Mouse (Mus musculus): ENCODE measurements around the gene Map3k10. TPM values are rescaled to one million over a fixed set of nuclear protein-coding genes. Genes with fewer than 3 reads are reported as not detected.
A peak's percentile ranks its signal among the peaks of the same experiment; 100 is the strongest.
"Not testable (repeated sequence)": the region's sequence is repeated elsewhere in the genome, so short reads cannot be mapped to it uniquely, and the experiment has no call there.

Map3k10 gene
- total and polyA plus RNA-seq, 2 experiments from 2014 or later = 24.5 to 165 TPM

DNA sequence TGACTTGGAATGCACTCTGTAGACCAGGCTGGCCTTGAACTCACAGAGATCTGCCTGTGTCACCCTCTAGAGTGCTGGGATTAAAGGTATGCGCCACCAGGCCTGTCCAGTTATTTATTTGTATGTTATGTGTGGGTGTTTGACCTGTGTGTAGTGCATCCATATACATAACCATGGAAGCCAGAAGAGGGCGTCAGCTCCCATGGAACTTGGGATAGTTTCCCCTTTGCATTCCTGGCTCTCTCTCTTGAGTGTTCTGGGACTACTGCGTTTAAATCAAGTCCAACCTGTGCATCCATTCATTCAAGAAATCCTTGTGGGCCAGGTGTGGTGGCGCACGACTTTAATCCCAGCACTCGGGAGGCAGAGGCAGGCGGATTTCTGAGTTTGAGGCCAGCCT lies 27.9 kb downstream of the Map3k10 start:
- no peak overlapping the region for H3K4me2 ChIP-seq (ENCODE audit: low read depth, low read length, poor library complexity, severe bottlenecking)
- no peak overlapping the region for H3K4me3 ChIP-seq (ENCODE audit: low read depth, low read length)
- no peaks in the 10 kb centered on the region for H3K9me3 ChIP-seq (ENCODE audit: low read length)
- no peak overlapping the region for H3K27ac ChIP-seq (ENCODE audit: low read depth, low read length)
- ATAC-seq (ENCODE audit: low FRiP score) (no peak), DNase-seq (ENCODE audit: low spot score) (no peak)
- no peak overlapping the region for H3K9ac ChIP-seq (replicated peaks; ENCODE audit: low read length, poor library complexity, severe bottlenecking)
- 85% methylated on average over 7 of the region's 7 CpGs for WGBS
- no peaks in the 10 kb centered on the region for H3K4me1 ChIP-seq (ENCODE audit: insufficient read depth, low read length)
- no peaks in the 10 kb centered on the region for H3K27me3 ChIP-seq (ENCODE audit: insufficient read depth, low read length)
- no peak for TF ChIP-seq CTCF (IDR thresholded peaks at IDR 0.05)
- no peaks in the 10 kb centered on the region for H3K36me3 ChIP-seq (ENCODE audit: insufficient read depth, low read length)

DNA sequence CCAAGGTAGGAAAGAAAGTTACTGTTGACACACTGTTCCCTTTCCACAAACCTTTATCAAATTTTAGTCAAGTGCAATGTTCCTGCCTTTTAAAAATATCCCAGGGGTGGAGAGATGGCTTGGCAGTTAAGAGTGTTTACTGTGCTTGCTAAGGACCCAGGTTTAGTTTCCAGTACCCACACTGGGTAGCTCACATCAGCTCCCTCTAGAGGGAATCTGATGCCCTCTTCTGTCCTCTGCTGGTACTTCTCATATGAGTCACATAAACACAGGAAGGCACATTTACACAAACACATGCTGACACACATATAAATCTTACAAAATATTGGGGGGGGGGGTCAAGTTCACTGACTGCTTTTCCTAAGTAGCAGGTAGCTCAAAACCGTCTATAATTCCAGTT lies 29.9 kb downstream of the Map3k10 start:
- Histone ChIP-seq H3K4me2 (ENCODE audit: low read depth, low read length, poor library complexity, severe bottlenecking) (no peak overlapping the region), H3K4me3 (ENCODE audit: low read depth, low read length) (no peak overlapping the region), H3K27ac (ENCODE audit: low read depth, low read length) (no peak overlapping the region), H3K4me1 (ENCODE audit: insufficient read depth, low read length) (no peaks in the 10 kb centered on the region), H3K27me3 (ENCODE audit: insufficient read depth, low read length) (no peaks in the 10 kb centered on the region), H3K9ac (replicated peaks; ENCODE audit: low read length, poor library complexity, severe bottlenecking) (no peak overlapping the region), H3K9me3 (ENCODE audit: low read length) (no peaks in the 10 kb centered on the region), H3K36me3 (ENCODE audit: insufficient read depth, low read length) (no peaks in the 10 kb centered on the region)
- ATAC-seq (ENCODE audit: low FRiP score) (no peak), DNase-seq (ENCODE audit: low spot score) (no peak)
- WGBS = 67% methylated on average over 1 of the region's 1 CpGs
- peak; percentile 22; the same call in 1 of the 2 replicates for TF ChIP-seq CTCF (IDR thresholded peaks at IDR 0.05)

DNA sequence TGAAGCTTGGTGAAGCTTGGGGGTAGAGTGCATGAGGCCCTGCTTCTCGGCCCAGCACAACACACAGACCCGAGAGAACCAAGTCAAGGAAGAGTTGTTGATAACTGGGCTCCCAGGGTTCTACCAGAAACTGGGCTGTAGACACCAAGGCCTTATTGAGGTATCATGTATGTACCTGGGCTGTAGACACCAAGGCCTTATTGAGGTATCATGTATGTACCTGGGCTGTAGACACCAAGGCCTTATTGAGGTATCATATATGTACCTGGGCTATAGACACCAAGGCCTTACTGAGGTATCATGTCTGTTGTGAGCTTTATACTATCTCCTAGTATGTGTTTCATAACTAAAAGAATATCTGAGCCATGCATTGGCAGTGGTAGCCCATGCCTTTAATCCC lies 39.3 kb downstream of the Map3k10 start:
- DNase-seq (ENCODE audit: low spot score); H3K4me2 ChIP-seq (ENCODE audit: low read depth, low read length, poor library complexity, severe bottlenecking); H3K4me1 ChIP-seq (ENCODE audit: insufficient read depth, low read length); H3K9me3 ChIP-seq (ENCODE audit: low read length); ATAC-seq (ENCODE audit: low FRiP score); H3K4me3 ChIP-seq (ENCODE audit: low read depth, low read length); H3K27me3 ChIP-seq (ENCODE audit: insufficient read depth, low read length); H3K9ac ChIP-seq (replicated peaks; ENCODE audit: low read length, poor library complexity, severe bottlenecking); H3K27ac ChIP-seq (ENCODE audit: low read depth, low read length): not testable (repeated sequence)
- 98% methylated on average over 2 of the region's 2 CpGs for WGBS
- H3K36me3 ChIP-seq (ENCODE audit: insufficient read depth, low read length) = peaks cover 47% of the 10 kb centered on the region

GRCm38 (mm10) chr7:27634691-27635090 lies 39.7 kb downstream of the Map3k10 start:
- no peak overlapping the region for H3K4me3 ChIP-seq (ENCODE audit: low read depth, low read length)
- over 99% methylated on average over 6 of the region's 6 CpGs for WGBS
- no peak overlapping the region for H3K27ac ChIP-seq (ENCODE audit: low read depth, low read length)
- DNase-seq (ENCODE audit: low spot score) (no peak), ATAC-seq (ENCODE audit: low FRiP score) (no peak)
- TF ChIP-seq CTCF (IDR thresholded peaks at IDR 0.05) = no peak
- peaks cover 48% of the 10 kb centered on the region for H3K36me3 ChIP-seq (ENCODE audit: insufficient read depth, low read length)
- H3K4me2 ChIP-seq (ENCODE audit: low read depth, low read length, poor library complexity, severe bottlenecking) = no peak overlapping the region
- H3K4me1 ChIP-seq (ENCODE audit: insufficient read depth, low read length) = no peaks in the 10 kb centered on the region
- no peaks in the 10 kb centered on the region for H3K9me3 ChIP-seq (ENCODE audit: low read length)
- no peaks in the 10 kb centered on the region for H3K27me3 ChIP-seq (ENCODE audit: insufficient read depth, low read length)
- no peak overlapping the region for H3K9ac ChIP-seq (replicated peaks; ENCODE audit: low read length, poor library complexity, severe bottlenecking)

DNA sequence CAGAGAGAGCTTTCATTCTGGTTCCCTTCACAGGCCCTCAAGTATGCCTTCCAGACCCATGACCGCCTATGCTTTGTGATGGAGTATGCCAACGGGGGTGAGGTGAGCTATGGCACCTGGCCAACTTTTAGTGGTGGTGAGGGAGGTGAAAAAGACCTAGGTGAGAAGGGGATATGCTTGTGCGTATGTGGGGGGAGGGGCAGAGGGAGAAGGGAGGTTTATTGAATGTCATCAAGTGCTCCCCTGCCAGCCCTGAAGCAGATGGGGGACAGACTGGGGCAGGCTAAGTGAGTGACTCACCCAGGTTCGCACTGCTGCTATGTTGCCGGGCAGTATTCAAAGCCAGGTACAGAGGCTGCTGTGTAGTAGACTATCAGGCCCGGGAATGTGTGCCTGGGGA lies 41.2 kb downstream of the Map3k10 start:
- ATAC-seq (ENCODE audit: low FRiP score) = no peak
- no peaks in the 10 kb centered on the region for H3K27me3 ChIP-seq (ENCODE audit: insufficient read depth, low read length)
- no peak overlapping the region for H3K4me3 ChIP-seq (ENCODE audit: low read depth, low read length)
- H3K9ac ChIP-seq (replicated peaks; ENCODE audit: low read length, poor library complexity, severe bottlenecking) = no peak overlapping the region
- no peaks in the 10 kb centered on the region for H3K9me3 ChIP-seq (ENCODE audit: low read length)
- no peak overlapping the region for H3K4me2 ChIP-seq (ENCODE audit: low read depth, low read length, poor library complexity, severe bottlenecking)
- DNase-seq (ENCODE audit: low spot score) = no peak
- WGBS = 94% methylated on average over 6 of the region's 6 CpGs
- H3K4me1 ChIP-seq (ENCODE audit: insufficient read depth, low read length) = no peaks in the 10 kb centered on the region
- no peak for TF ChIP-seq CTCF (IDR thresholded peaks at IDR 0.05)
- peaks cover 59% of the 10 kb centered on the region for H3K36me3 ChIP-seq (ENCODE audit: insufficient read depth, low read length)
- H3K27ac ChIP-seq (ENCODE audit: low read depth, low read length) = no peak overlapping the region

DNA sequence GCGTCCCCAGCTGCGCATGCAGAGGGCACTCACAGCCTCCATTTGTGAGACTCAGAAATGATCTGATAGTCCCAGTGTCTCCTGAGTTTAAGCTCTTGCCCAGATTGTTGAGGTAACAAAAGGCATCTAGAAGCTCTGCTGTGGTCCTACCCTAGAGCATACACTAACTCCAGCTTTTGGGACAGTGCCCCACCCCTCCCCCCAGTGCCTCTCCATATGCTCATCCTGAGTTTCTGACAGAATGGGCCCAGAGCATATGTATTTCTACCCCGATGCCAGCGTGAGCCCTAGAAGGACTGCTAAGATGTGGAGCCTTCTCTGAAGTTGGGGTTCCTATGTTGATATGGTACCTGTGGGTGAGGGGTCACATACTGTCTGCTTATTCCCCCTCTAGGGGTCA lies 43.0 kb downstream of the Map3k10 start:
- H3K4me3 ChIP-seq (ENCODE audit: low read depth, low read length) = no peak overlapping the region
- no peak for TF ChIP-seq CTCF (IDR thresholded peaks at IDR 0.05)
- H3K4me1 ChIP-seq (ENCODE audit: insufficient read depth, low read length) = no peaks in the 10 kb centered on the region
- H3K4me2 ChIP-seq (ENCODE audit: low read depth, low read length, poor library complexity, severe bottlenecking) = no peak overlapping the region
- no peaks in the 10 kb centered on the region for H3K27me3 ChIP-seq (ENCODE audit: insufficient read depth, low read length)
- no peak overlapping the region for H3K9ac ChIP-seq (replicated peaks; ENCODE audit: low read length, poor library complexity, severe bottlenecking)
- DNase-seq (ENCODE audit: low spot score) = no peak
- H3K36me3 ChIP-seq (ENCODE audit: insufficient read depth, low read length) = peaks cover 47% of the 10 kb centered on the region
- no peak for ATAC-seq (ENCODE audit: low FRiP score)
- H3K9me3 ChIP-seq (ENCODE audit: low read length) = no peaks in the 10 kb centered on the region
- no peak overlapping the region for H3K27ac ChIP-seq (ENCODE audit: low read depth, low read length)
- WGBS = 100% methylated on average over 4 of the region's 4 CpGs

DNA sequence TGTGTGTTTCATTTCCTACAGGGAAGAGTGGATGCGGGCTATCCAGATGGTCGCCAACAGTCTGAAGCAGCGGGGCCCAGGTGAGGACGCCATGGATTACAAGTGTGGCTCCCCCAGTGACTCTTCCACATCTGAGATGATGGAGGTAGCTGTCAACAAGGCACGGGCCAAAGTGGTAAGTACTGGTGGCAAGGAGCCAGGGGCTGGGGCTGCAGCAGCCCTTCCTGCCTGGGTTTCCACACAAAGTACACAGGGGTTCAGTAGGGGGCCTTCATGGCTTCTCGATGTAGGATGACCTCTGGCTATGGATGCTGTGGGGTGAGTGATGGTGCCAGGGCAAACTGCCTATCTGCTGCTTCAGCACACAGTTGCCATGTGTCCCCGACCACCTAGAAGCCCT lies 45.6 kb downstream of the Map3k10 start:
- H3K27ac ChIP-seq (ENCODE audit: low read depth, low read length); DNase-seq (ENCODE audit: low spot score); ATAC-seq (ENCODE audit: low FRiP score); H3K4me1 ChIP-seq (ENCODE audit: insufficient read depth, low read length); H3K4me3 ChIP-seq (ENCODE audit: low read depth, low read length); H3K9ac ChIP-seq (replicated peaks; ENCODE audit: low read length, poor library complexity, severe bottlenecking); H3K27me3 ChIP-seq (ENCODE audit: insufficient read depth, low read length); H3K4me2 ChIP-seq (ENCODE audit: low read depth, low read length, poor library complexity, severe bottlenecking); H3K9me3 ChIP-seq (ENCODE audit: low read length): not testable (repeated sequence)
- WGBS = 96% methylated on average over 7 of the region's 7 CpGs
- peaks cover 42% of the 10 kb centered on the region for H3K36me3 ChIP-seq (ENCODE audit: insufficient read depth, low read length)

Data from midbrain, postnatal 0 days (tissue).